Mouse (Mus musculus): ENCODE data around the gene Cyp3a25. TPM values are rescaled to one million over a fixed set of nuclear protein-coding genes. Genes with fewer than 3 reads are reported as not detected.

Cyp3a25 gene
- total RNA-seq (2023) = not detected

DNA sequence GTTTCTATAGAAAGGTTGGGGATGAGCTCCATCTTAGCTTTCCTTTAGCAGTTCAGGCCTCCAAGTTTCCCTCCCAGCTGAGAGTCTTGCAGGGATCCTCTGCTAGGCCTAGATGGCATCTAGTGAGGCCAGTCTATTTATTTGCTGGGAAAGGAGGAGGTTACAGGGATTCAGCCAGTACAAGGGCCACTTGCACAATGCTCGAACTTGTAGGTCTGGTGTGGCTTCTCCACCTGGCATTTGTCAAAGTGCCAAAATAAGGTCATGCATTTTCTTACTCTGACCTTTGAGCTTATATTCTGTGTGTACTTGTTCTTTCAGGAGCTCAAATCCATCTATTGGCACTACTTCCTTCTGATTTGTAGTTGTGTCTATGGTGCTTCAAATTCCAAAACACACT lies at the start of gene Cyp3a25:
Gene Cyp3a25 (minus strand): TSS at position 110 of the 400 bp plus-strand sequence.

Other genes starting within 250 kb of the Cyp3a25 start
- gene Cyp3a44, start 203.7 kb downstream of the Cyp3a25 start, total RNA-seq (2023) = not detected
- gene Cyp3a11, start 129.7 kb downstream of the Cyp3a25 start, total RNA-seq (2023) = not detected
- gene Cyp3a59, start 69.6 kb upstream of the Cyp3a25 start, total RNA-seq (2023) = not detected
- not detected for gene Gm5565, start 150.9 kb upstream of the Cyp3a25 start, total RNA-seq (2023)
- gene Gm6309, start 161.1 kb upstream of the Cyp3a25 start, total RNA-seq (2023) = not detected
- 5.6 TPM for gene 1700001J03Rik, start 175.7 kb upstream of the Cyp3a25 start, total RNA-seq (2023)
- gene Rnf6, start 211.9 kb upstream of the Cyp3a25 start, total RNA-seq (2023) = 41.7 TPM
- gene Cdk8, start 221.6 kb upstream of the Cyp3a25 start, total RNA-seq (2023) = 55.0 TPM